Comparison of ENCODE assay signal across 9 mouse cellular contexts in genomic region chr7:44305686-44306085, GRCm38 (mm10). TPM values are rescaled to one million over a fixed set of nuclear protein-coding genes. Genes with fewer than 3 reads are reported as not detected.
DNase-seq lines count a peak whose midpoint lies in the region; ATAC-seq and TF ChIP-seq lines count a peak whose summit lies in the region.
"Had no signal": no experiment of that assay in that cellular context is flagged by ENCODE, and none has a peak within 500 bp of the region (broad histone marks: within the 10 kb centered on the region; RNA-seq: fewer than 3 reads in every experiment).

No protein-coding gene starts in this region.

- DNase-seq in heart, adult 2 months = no peak
- no peak for DNase-seq in heart, postnatal 25 days (ENCODE audit: low spot score)
- peak; percentile 17 for DNase-seq in urinary bladder, postnatal 14 days (ENCODE audit: low spot score)
- DNase-seq in urinary bladder, postnatal 4 days (ENCODE audit: low spot score in 2 of 2) = no peak
- DNase-seq in limb, embryonic 14.5 days (ENCODE audit: low spot score) = no peak
- DNase-seq in stomach, postnatal 0 days (ENCODE audit: low spot score) = no peak
- no peak for DNase-seq in B cell, adult 2 months

- no peak for ATAC-seq in limb, embryonic 14.5 days (ENCODE audit: low FRiP score, low read depth)
- no peak for ATAC-seq in stomach, postnatal 0 days (ENCODE audit: low FRiP score, low TSS enrichment)
- no peak for ATAC-seq in erythroblast, adult 5-6 weeks (replicated peaks; ENCODE audit: low FRiP score, poor library complexity, severe bottlenecking)

- TF ChIP-seq CTCF in heart, adult 2 months (IDR thresholded peaks at IDR 0.05) = no peak
- no peak for TF ChIP-seq CTCF in stomach, postnatal 0 days (IDR thresholded peaks at IDR 0.05; ENCODE audit: low read depth)

- H3K4me2 ChIP-seq in limb, embryonic 14.5 days (replicated peaks; ENCODE audit: low read depth, low read length, severe bottlenecking) = peak overlapping the region; percentile 39
- H3K4me2 ChIP-seq in stomach, postnatal 0 days (replicated peaks; ENCODE audit: low read depth) = peak overlapping the region; percentile 40

- no peaks in the 10 kb centered on the region for H3K4me1 ChIP-seq in heart, adult 2 months (ENCODE audit: control insufficient read depth, insufficient read depth, low read length)
- peaks cover 38% of the 10 kb centered on the region for H3K4me1 ChIP-seq in limb, embryonic 14.5 days (ENCODE audit: control insufficient read depth, insufficient read depth, low read length)
- peaks cover 3% of the 10 kb centered on the region; the same call in 1 of the 2 replicates for H3K4me1 ChIP-seq in stomach, postnatal 0 days (replicated peaks; ENCODE audit: control insufficient read depth, insufficient read depth)

- 17% methylated on average over 16 of the region's 16 CpGs for WGBS in heart, adult 2 months
- 12% methylated on average over 16 of the region's 16 CpGs for WGBS in limb, embryonic 14.5 days
- WGBS in stomach, postnatal 0 days = 11% methylated on average over 16 of the region's 16 CpGs

- no peaks in the 10 kb centered on the region for H3K79me2 ChIP-seq in heart, adult 2 months (replicated peaks; ENCODE audit: control insufficient read depth, insufficient read depth, low read length)

- H3K9ac ChIP-seq in heart, adult 2 months (ENCODE audit: low read depth, low read length) = no peak overlapping the region
- H3K9ac ChIP-seq in limb, embryonic 14.5 days (ENCODE audit: low read depth, low read length, severe bottlenecking) = no peak overlapping the region
- H3K9ac ChIP-seq in stomach, postnatal 0 days (ENCODE audit: low read length) = no peak overlapping the region

- no peaks in the 10 kb centered on the region for H3K9me3 ChIP-seq in limb, embryonic 14.5 days (ENCODE audit: control insufficient read depth, low read length)
- no peaks in the 10 kb centered on the region for H3K9me3 ChIP-seq in stomach, postnatal 0 days (ENCODE audit: control insufficient read depth, low read length)

- no peaks in the 10 kb centered on the region for H3K36me3 ChIP-seq in heart, adult 2 months (ENCODE audit: control insufficient read depth, insufficient read depth, low read length)
- H3K36me3 ChIP-seq in limb, embryonic 14.5 days (ENCODE audit: control insufficient read depth, insufficient read depth, low read length) = no peaks in the 10 kb centered on the region
- H3K36me3 ChIP-seq in stomach, postnatal 0 days (ENCODE audit: control insufficient read depth, insufficient read depth, low read length) = no peaks in the 10 kb centered on the region

- peaks cover 4% of the 10 kb centered on the region for H3K27me3 ChIP-seq in heart, adult 2 months (ENCODE audit: control insufficient read depth, insufficient read depth, low read length)
- peaks cover 2% of the 10 kb centered on the region; the same call in 1 of the 2 replicates for H3K27me3 ChIP-seq in limb, embryonic 14.5 days (ENCODE audit: control insufficient read depth, insufficient read depth, low read length)
- H3K27me3 ChIP-seq in stomach, postnatal 0 days (ENCODE audit: control insufficient read depth, insufficient read depth, low read length) = no peaks in the 10 kb centered on the region

- intact Hi-C loops in heart, adult 2 months (cut with DNase I) = loop anchor here (5.0 to 10.0 kb wide), 4 partner anchors 43 to 162 kb away; partner anchors contain the start of genes 1700028J19Rik, 2410002F23Rik, Aspdh and Gm15517
- intact Hi-C loops in heart, postnatal 25 days (cut with DNase I) = no loop called here

- H3K27ac ChIP-seq in heart, adult 2 months = peak overlapping the region; percentile 45
- H3K27ac ChIP-seq in limb, embryonic 14.5 days (replicated peaks; ENCODE audit: low read depth, low read length) = no peak overlapping the region
- H3K27ac ChIP-seq in stomach, postnatal 0 days (replicated peaks) = no peak overlapping the region; the same call in 1 of the 2 replicates

- no peak for TF ChIP-seq POLR2A in heart, adult 2 months (IDR thresholded peaks at IDR 0.05; ENCODE audit: insufficient read depth, low read depth, low read length)
- no peak for TF ChIP-seq POLR2A in limb, embryonic 14.5 days (IDR thresholded peaks at IDR 0.05; ENCODE audit: borderline replicate concordance, extremely low read depth, insufficient read depth, insufficient read length)

- peak overlapping the region; percentile 91; the same call in 1 of the 2 replicates for H3K4me3 ChIP-seq in heart, adult 2 months
- H3K4me3 ChIP-seq in limb, embryonic 14.5 days (replicated peaks; ENCODE audit: low read length) = peak overlapping the region; percentile 19
- H3K4me3 ChIP-seq in stomach, postnatal 0 days (ENCODE audit: low read depth, low read length) = 0 out of 2 replicates have a peak overlapping the region, but pooled peaks have one; percentile 19

- TF ChIP-seq EP300 in heart, adult 2 months (IDR thresholded peaks at IDR 0.05; ENCODE audit: insufficient read depth, low read depth, low read length) = no peak
- TF ChIP-seq EP300 in stomach, postnatal 0 days (optimal IDR thresholded peaks at IDR 0.05) = no peak

RNA-seq across cellular contexts. Expression of gene Clec11a, which starts 1.0 kb away (rescaled TPM):
- total RNA-seq in heart, adult 2 months (2021) = 1 to 10 TPM in 1 of 2 experiments, under 1 TPM in 1; 0.60 to 1.1 TPM
- 1.8 and 2.0 TPM in 2 replicates for polyA plus RNA-seq in heart, adult 2 months (2012; rRNA removed)
- total RNA-seq in heart, postnatal 25 days (2021) = 1 to 10 TPM in 1 of 2 experiments, under 1 TPM in 1; 0.87 to 1.0 TPM
- 21.2 and 22.8 TPM in 2 replicates for polyA plus RNA-seq in limb, embryonic 14.5 days (2012; rRNA removed)
- polyA plus RNA-seq in limb, embryonic 14.5 days (2014; fragmentation: Nextera tagmentation; extraction: Ambion mirVana) = 12.4 and 15.5 TPM in 2 replicates
- polyA plus RNA-seq in stomach, postnatal 0 days (2015; fragmentation: Nextera tagmentation; extraction: Ambion mirVana) = 11.1 and 11.4 TPM in 2 replicates
- total RNA-seq in erythroblast, adult 5-6 weeks (2015; ENCODE audit: low replicate concordance) = 0.19 and 0.63 TPM in 2 replicates
- 0.28 and 1.0 TPM in 2 replicates for total RNA-seq in erythroblast, adult 5-6 weeks (2017; ENCODE audit: low replicate concordance)

RNA-seq across cellular contexts. Expression of gene Shank1, which starts 4.4 kb away (rescaled TPM):
- 1 to 10 TPM; 1.2 to 2.3 TPM for total RNA-seq in heart, adult 2 months (2021)
- 0.94 and 1.1 TPM in 2 replicates for polyA plus RNA-seq in heart, adult 2 months (2012; rRNA removed)
- 1 to 10 TPM; 1.6 to 2.0 TPM for total RNA-seq in heart, postnatal 25 days (2021)
- polyA plus RNA-seq in limb, embryonic 14.5 days (2012; rRNA removed) = 13.6 and 18.2 TPM in 2 replicates
- polyA plus RNA-seq in limb, embryonic 14.5 days (2014; fragmentation: Nextera tagmentation; extraction: Ambion mirVana) = 4.0 and 4.3 TPM in 2 replicates
- 0.53 and 0.61 TPM in 2 replicates for polyA plus RNA-seq in stomach, postnatal 0 days (2015; fragmentation: Nextera tagmentation; extraction: Ambion mirVana)
- not detected in 2 replicates for total RNA-seq in erythroblast, adult 5-6 weeks (2015; ENCODE audit: low replicate concordance)
- total RNA-seq in erythroblast, adult 5-6 weeks (2017; ENCODE audit: low replicate concordance) = not detected in 2 replicates

RNA-seq across cellular contexts. Expression of gene Gm15517, which starts 44.4 kb away (rescaled TPM):
- total RNA-seq in heart, adult 2 months (2021) = not detected
- polyA plus RNA-seq in heart, adult 2 months (2012; rRNA removed) = not detected in 2 replicates
- total RNA-seq in heart, postnatal 25 days (2021) = not detected
- polyA plus RNA-seq in limb, embryonic 14.5 days (2012; rRNA removed) = not detected in 2 replicates
- not detected in 2 replicates for polyA plus RNA-seq in limb, embryonic 14.5 days (2014; fragmentation: Nextera tagmentation; extraction: Ambion mirVana)
- not detected in 2 replicates for polyA plus RNA-seq in stomach, postnatal 0 days (2015; fragmentation: Nextera tagmentation; extraction: Ambion mirVana)
- total RNA-seq in erythroblast, adult 5-6 weeks (2015; ENCODE audit: low replicate concordance) = not detected in 2 replicates
- not detected in 2 replicates for total RNA-seq in erythroblast, adult 5-6 weeks (2017; ENCODE audit: low replicate concordance)
- polyA plus RNA-seq: erythroblast, embryonic 14.5 days had no signal

RNA-seq across cellular contexts. Expression of gene Acp4, which starts 48.5 kb away (rescaled TPM):
- total RNA-seq in heart, adult 2 months (2021) = not detected
- not detected in 2 replicates for polyA plus RNA-seq in heart, adult 2 months (2012; rRNA removed)
- not detected for total RNA-seq in heart, postnatal 25 days (2021)
- 0.09 and 0.25 TPM in 2 replicates for polyA plus RNA-seq in limb, embryonic 14.5 days (2012; rRNA removed)
- 0.11 and 0.25 TPM in 2 replicates for polyA plus RNA-seq in limb, embryonic 14.5 days (2014; fragmentation: Nextera tagmentation; extraction: Ambion mirVana)
- polyA plus RNA-seq in stomach, postnatal 0 days (2015; fragmentation: Nextera tagmentation; extraction: Ambion mirVana) = not detected in 2 replicates
- not detected in 2 replicates for total RNA-seq in erythroblast, adult 5-6 weeks (2015; ENCODE audit: low replicate concordance)
- total RNA-seq in erythroblast, adult 5-6 weeks (2017; ENCODE audit: low replicate concordance) = not detected in 2 replicates
- polyA plus RNA-seq: erythroblast, embryonic 14.5 days had no signal

RNA-seq across cellular contexts. Expression of gene 2410002F23Rik, which starts 59.2 kb away (rescaled TPM):
- total RNA-seq in heart, adult 2 months (2021) = 10 to 100 TPM; 12.0 to 12.3 TPM
- 29.5 and 37.6 TPM in 2 replicates for polyA plus RNA-seq in heart, adult 2 months (2012; rRNA removed)
- 10 to 100 TPM; 14.1 to 14.5 TPM for total RNA-seq in heart, postnatal 25 days (2021)
- 315 and 368 TPM in 2 replicates for polyA plus RNA-seq in limb, embryonic 14.5 days (2012; rRNA removed)
- polyA plus RNA-seq in limb, embryonic 14.5 days (2014; fragmentation: Nextera tagmentation; extraction: Ambion mirVana) = 163 and 170 TPM in 2 replicates
- 52.9 and 60.0 TPM in 2 replicates for polyA plus RNA-seq in stomach, postnatal 0 days (2015; fragmentation: Nextera tagmentation; extraction: Ambion mirVana)
- total RNA-seq in erythroblast, adult 5-6 weeks (2015; ENCODE audit: low replicate concordance) = 8.2 and 9.8 TPM in 2 replicates
- total RNA-seq in erythroblast, adult 5-6 weeks (2017; ENCODE audit: low replicate concordance) = 5.6 and 7.8 TPM in 2 replicates

Comparison
In these comparisons a context has a peak if more than half of its experiments do, and no peak if none do; other contexts are left out.
1. H3K4me3 ChIP-seq: peak in every context shown above with its lines; median percentile 91 in heart, adult 2 months; 19 in limb, embryonic 14.5 days; 19 in stomach, postnatal 0 days.